Mouse (Mus musculus) urinary bladder, postnatal 14 days (tissue): ENCODE results near the gene Smarcd1.
"Not testable (repeated sequence)": the region's sequence is repeated elsewhere in the genome, so short reads cannot be mapped to it uniquely, and the experiment has no call there.

ENCODE experiments used
- DNase-seq: peaks from one replicate; pipeline ENCODE4 v3.0.0; 2021; ENCODE audit warnings: low spot score

Smarcd1 gene

GRCm38 (mm10) chr15:99715361-99715865 is 13.5 kb downstream of the Smarcd1 start:
- no peak for DNase-seq

DNA sequence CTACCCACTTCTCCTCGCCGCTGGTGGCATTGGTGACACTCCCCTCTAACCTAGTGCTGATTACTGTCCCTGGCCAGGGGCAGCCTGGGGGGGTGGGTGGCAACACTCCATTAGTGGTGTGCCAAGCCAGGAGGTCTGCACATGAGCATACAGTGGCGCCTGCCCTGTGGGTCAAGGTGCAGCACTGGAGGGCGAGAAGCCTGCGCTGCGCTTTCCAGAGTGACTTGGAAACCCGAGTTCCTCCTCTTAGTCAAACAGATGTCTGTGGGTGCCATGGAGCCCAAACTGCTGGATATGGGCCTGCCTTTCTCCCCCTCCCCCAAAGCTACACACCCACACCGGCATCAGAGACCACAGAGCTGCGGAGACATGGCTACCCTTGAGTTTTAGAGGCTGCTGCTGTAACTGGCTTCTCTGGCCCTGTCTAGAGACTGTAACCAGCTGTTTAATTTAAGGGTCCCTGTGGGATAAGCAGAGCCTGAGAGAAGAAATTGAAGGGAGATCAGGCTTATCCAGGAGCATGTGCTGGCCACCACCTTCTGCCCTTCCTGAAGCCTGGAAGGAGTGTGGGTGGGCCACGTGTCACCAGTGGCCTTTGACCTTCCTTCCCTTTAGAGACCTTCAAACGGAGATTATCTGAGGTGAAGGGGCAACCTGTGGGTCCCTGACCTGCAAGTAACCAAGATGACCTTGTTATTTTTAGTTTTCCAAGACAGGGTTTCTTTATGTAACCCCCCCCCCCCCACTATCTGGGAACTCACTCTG is 14.2 kb downstream of the Smarcd1 start:
- no peak for DNase-seq

DNA sequence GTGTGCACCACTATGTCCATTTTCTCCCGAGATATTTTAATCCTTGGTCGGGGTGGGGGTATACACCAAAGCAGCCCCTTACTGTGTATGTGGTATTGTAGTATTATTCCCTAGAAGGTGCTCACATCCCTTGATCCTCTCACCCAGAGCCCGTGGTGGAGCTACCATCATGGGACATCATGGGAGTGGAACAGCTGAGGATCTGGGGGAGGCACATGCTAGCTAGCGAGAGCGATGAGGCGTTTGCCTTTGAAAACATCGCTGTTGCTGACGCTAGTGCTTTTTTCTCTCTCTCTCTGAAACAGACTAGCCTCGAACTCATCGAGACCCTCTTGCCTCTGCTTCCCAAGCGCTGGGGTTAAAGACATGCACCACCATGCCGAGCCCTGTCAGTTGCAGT is 14.9 kb downstream of the Smarcd1 start:
- DNase-seq = no peak

GRCm38 (mm10) chr15:99717386-99718334 is 15.7 kb downstream of the Smarcd1 start, which contains the start of gene Gpd1:
Gene Gpd1, plus strand, starts transcription at chr15:99717515.
- peak; percentile 45 for DNase-seq

GRCm38 (mm10) chr15:99718461-99719021 is 16.6 kb downstream of the Smarcd1 start:
- DNase-seq = no peak

GRCm38 (mm10) chr15:99719865-99720264 is 17.9 kb downstream of the Smarcd1 start:
- no peak for DNase-seq

DNA sequence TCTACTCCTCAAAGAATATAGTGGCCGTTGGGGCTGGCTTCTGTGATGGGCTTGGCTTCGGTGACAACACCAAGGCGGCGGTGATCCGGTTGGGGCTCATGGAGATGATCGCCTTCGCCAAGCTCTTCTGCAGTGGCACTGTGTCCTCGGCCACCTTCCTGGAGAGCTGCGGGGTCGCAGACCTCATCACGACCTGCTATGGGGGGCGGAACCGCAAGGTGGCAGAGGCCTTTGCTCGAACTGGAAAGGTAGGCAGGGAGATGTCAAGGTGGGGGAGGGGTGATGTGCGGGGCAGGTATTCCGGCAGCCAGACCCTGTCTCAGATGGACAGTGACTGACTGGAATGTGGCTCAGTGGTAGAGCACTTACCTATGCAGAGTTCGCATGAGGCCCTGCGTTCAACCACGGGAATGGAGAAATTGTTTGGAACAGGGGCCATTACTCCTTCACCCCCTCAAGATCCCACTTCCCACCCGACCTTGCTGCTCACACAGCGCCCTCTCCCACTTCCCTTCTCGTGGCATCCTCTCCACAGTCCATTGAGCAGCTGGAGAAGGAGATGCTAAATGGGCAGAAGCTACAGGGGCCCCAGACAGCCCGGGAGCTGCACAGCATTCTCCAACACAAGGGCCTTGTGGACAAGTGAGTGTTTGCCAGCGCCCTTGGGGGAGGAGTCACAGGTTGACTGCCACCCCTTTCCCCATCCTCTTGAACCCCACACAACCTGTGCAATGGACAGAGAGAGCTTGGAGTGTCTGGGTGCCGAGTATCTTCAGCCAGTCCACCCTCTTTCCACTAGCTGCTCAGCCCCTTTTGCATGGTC is 20.2 kb downstream of the Smarcd1 start:
- DNase-seq = no peak

DNA sequence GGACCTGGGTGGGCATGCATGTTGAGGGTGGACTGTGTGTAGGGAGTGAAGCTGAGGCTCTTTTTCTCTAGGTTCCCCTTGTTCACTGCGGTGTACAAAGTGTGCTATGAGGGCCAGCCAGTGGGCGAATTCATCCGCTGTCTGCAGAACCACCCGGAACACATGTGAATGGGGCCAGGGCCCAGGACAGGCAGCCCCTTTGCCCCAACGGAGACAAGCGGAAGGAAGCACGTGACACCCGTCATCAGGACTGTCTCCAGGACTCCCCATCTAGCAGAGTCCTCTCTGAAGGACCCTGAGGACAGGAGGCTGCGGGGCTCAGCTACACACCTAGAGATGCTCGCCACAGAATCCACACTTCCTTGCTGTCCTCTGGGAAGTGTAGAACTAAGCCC is 21.2 kb downstream of the Smarcd1 start:
- DNase-seq = no peak

DNA sequence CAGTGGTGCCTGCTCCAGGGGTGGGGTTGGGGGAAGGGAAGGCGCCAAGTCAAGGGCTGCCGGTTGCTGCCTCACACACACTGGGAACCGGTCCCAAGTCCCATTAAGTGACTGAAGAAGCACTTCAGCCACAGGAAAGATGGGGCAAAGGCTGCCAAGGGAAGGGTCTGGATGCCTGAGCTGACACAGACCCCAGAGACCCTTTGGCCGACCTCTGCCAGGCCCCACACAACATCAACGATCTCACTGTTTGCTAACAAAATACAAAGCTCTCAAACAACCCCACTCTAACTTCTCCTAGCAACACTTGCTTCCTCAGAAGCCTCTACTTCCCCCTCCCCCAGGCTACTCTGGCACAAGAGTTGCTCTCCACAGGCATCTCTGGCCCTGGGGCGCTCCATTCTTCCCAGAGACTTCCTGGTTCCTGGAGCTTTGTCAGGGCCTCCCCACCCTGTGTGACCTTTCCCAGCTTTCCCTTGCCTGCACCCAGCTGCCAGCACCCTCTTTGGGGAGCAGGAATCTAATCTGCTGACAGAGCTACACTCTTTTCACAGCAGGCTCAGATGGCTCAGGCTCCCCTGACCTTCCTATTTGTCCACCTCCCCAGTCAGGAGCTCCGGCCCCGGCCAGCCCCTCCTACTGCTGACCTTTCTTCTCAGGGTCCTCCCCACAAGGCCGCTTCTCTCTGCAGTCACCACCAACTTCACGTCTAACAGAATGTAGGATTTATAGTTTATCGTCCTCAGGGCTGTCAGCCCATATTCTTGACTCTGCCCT is 21.8 kb downstream of the Smarcd1 start:
- DNase-seq = peak; percentile 71

GRCm38 (mm10) chr15:99724292-99725021 is 22.5 kb downstream of the Smarcd1 start:
- peak; percentile 66 for DNase-seq

DNA sequence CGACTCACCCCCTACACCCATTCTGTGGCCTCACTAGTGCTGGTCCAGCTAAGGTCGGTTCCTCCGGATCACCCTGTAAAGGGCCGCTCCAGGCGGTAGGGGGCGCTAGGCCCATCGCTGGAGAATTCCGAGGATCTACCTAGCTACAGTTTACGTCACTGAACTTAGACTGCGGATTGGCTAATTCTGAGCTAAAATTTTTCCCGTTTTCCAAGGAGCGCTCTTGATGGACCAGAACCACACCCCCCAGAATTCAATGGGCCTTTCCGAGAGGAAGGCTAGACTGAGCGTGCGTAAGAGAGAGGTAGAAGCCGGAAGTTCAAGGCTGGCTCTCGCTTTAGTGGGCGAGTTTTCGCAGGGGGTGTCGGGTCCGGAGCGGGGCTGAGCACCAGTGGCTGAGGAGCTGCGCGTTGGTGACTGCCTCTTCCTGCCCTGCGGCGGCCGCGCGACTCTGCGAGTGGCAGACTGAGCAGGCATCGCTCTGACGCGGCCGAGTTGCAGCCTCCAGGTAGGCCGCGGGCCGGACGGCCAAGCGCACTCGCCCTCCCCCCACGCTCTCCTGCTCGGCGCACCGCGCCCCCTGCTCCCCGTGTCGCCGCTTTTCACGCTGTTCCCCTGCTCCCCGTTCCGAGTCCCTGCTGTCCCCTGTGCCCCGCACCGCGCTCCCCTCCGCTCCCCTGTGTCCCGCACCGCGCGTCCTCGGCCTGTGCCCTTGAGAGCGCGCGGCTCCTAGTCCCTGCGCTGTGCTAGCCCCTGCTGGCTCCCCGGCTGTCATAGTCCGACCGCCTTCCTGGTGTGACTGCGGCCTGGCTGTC is 23.6 kb downstream of the Smarcd1 start, which contains the start of gene Cox14:
Gene Cox14 (plus strand): TSS at position 278 of the 815 bp plus-strand sequence.
- peak; percentile 92 for DNase-seq

- DNase-seq = no peak
Observed at GRCm38 (mm10) chr15:99726549-99726948, 24.6 kb downstream of the Smarcd1 start.

DNA sequence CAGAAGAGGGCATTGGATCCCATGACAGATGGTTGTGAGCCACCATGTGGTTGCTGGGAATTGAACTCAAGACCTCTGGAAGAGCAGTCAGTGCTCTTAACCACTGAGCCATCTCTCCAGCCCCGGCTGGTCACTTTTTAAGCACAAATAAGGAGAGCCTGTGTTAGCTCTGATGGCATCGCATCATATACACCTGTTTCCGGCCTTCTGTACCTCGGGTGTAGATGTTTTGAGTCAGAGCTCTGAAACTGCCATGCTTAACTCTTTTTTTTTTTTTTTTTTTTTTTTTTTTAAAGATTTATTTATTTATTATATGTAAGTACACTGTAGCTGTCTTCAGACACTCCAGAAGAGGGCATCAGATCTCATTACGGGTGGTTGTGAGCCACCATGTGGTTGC is 25.1 kb downstream of the Smarcd1 start:
- not testable (repeated sequence) for DNase-seq

GRCm38 (mm10) chr15:99727525-99727924 is 25.6 kb downstream of the Smarcd1 start:
- DNase-seq = no peak

DNA sequence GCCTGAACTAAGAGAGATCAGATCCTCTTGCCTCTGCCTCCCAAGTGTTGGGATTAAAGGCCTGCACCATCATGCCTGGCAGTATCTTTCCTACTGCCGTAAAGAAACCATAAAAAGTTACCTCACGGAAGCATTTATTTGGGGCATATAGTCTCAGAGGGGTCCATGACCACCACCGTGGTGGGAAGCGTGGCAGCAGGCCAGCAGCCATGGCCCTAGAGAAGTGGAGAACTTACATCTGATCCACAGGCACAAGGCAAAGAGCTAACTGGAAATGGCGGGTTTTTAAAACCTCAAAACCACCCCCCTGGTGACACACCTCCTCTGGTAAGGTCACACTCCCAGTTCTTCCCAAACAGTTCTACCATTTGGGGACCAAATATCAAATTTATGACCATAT is 26.3 kb downstream of the Smarcd1 start:
- DNase-seq = no peak

- DNase-seq = no peak
Observed at GRCm38 (mm10) chr15:99729056-99729783, 27.3 kb downstream of the Smarcd1 start.

DNA sequence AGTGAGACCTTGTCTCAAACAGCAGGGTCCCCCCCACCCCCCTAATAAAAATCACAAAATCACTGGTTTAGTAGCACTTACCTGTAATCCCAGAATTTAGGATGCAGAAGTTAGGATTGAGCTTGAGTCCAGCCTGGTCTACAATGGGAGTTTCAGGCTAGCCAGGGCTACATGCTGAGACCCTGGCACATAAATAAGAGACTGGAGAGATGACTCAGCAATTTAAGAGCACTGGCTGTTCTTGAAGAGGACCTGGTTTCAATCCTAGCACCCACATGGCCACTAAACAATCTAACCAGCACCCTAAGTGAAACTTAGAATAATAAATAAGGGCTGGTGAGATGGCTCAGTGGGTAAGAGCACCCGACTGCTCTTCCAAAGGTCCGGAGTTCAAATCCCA is 29.2 kb downstream of the Smarcd1 start:
- no peak for DNase-seq

- DNase-seq = no peak
Observed at GRCm38 (mm10) chr15:99731678-99732077, 29.7 kb downstream of the Smarcd1 start.
